Mouse (Mus musculus): ENCODE results near the gene Bud13.

Bud13 gene

DNA sequence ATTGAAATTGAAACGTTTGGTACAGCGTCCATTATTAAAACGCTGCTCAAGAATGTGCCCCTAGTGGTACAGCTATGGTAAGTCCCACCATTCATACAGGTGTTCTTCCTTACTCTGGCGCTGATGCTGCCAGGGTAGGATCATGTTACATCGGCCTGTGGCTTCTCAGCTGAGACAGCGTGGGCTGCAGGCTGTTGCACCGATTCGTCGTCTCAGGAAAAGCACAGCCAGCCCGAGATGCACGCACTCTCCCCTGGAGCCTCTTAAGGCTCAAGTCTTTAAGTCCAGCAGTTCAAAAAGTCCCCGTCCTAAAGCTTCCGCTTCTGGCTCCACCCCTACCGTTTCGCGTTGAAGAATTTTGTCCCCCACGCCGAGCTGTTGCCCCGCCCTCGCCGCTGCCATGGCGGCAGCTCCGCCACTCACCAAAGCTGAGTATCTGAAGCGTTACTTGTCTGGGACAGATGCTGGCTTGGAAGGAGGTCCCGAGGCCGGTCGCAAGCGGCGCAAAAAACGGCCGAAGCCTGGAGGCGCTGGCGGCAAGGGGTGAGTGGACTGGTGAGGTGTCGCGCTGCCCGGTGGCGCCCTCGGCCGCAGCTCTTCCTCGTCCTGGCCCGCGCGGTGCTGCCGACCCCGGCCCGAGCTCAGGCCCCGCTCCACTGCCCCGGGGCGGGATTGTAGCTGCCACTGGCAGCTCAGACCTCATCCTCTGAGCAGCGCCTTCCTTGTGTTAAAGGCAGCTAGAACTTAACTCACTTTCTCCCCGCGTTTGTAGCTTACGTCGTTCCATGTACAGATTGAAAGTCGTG, at the start of gene Bud13:
Bud13 (plus strand) TSS at position 378 of the 806 bp plus-strand sequence.
- peak; percentile 89 for DNase-seq

- DNase-seq: no peak
These were observed 47.6 kb upstream of the Bud13 start for GRCm38 (mm10) chr9:46235196-46235595.

DNA sequence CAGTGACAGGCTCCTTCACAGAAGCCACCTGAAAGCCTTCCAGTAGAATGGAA, 47.4 kb upstream of the Bud13 start, which contains the start of gene Apoc3:
Apoc3 (minus strand) TSS at position 41 of the 53 bp plus-strand sequence.
- DNase-seq: no peak

- no peak for DNase-seq
These were observed 47.2 kb upstream of the Bud13 start for GRCm38 (mm10) chr9:46235649-46236048.

GRCm38 (mm10) chr9:46238850-46239249, 44.0 kb upstream of the Bud13 start:
- DNase-seq: no peak

DNA sequence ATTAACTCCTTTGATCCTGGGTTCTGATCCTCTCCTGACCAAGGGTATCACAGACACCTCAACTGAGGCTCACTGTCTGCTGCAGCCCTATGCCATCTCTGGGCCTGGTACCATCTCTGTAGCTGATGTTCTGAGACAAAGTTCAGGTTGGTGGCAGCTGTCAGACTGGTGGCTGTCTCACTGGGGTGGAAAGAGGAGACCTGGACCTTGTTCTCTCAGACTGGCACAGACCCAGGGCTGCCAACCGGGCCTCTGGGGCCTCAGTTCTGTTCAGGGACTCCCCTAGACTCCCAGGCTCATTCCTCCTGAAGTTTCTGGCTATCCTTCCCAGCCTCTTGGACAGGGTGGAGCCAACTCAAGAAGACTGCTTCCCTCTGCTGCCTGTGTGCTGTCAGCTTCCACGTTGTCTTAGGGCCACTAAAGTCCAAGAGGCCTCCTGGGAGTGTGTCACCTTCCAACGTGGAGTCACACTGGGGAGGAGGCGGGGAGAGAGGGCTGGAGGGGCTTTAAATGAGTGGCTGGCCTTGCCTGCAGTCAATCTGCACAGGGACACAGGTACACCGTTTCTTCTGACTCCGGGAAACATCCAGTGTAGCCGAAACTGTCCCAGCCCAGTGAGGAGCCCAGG, 42.2 kb upstream of the Bud13 start, which contains the start of gene Apoa4:
Apoa4 (plus strand) TSS at position 171 of the 628 bp plus-strand sequence.
- DNase-seq: no peak

- no peak for DNase-seq
These were observed 41.0 kb upstream of the Bud13 start for GRCm38 (mm10) chr9:46241818-46242217.

GRCm38 (mm10) chr9:46243122-46243521, 39.7 kb upstream of the Bud13 start:
- DNase-seq: no peak

- no peak for DNase-seq
These were observed 39.2 kb upstream of the Bud13 start for GRCm38 (mm10) chr9:46243584-46243983.

- peak; percentile 81 for DNase-seq
These were observed 36.0 kb upstream of the Bud13 start for GRCm38 (mm10) chr9:46246752-46247324.

DNA sequence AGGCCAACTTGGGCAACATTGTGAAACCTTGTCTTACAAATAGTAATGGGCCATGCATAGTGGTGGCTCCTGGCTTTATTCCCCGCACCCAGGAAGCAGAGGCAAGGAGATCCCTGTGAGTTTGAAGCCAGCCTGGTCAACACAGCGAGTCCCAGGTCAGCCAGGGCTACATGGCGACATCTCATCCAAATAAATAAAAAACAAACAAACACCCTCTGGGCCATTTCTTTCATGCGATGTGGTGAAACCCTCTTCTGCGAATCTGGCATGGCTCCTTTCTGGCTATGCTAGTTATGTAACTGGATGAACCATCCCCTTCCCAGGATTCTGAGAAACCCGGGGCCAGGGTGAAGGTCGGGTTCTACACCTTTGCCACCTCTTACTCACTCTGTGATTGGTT, 26.6 kb upstream of the Bud13 start:
- no peak for DNase-seq

GRCm38 (mm10) chr9:46256658-46257385, 26.0 kb upstream of the Bud13 start:
- DNase-seq: no peak

- DNase-seq: no peak
These were observed 25.3 kb upstream of the Bud13 start for GRCm38 (mm10) chr9:46257546-46257945.

DNA sequence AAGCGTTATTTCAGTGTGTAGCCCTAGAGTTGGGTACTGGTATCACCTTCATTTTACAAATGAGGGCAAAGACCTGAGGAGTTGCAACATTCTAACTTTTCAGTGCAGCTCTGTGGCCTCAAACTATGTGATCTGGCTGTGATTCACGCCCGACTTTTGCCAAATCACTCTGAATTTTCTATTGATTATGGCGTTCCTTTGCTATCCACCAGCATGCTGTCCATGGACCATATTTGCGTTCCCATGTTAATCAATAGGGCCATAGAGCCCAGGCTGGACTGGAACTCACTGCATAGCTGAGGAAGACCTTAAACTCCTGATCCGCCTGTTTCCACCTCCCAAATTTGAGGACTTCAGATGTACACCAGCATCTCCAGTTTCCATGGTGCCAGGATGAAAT, 23.7 kb upstream of the Bud13 start:
- no peak for DNase-seq

DNA sequence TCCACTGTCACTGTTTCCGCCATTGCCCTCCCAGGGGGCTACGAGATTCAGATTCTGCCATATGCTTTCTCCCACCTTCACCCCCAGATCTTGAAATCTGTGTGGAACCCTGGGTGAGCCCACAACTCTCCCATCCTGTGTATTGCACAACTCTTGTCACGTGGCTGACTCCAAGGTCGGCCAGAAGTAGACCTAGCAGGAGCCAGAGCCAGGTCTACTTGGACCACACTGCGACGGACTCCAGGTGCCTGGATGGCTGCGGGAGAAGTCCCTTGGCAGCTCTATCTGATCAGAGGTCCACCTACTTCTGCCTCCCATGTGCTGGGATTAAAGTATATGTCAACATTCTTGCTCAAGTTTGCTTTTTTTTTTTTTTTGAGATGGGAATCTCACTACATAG, 21.7 kb upstream of the Bud13 start:
- no peak for DNase-seq

- no peak for DNase-seq
These were observed 14.4 kb upstream of the Bud13 start, which contains the start of gene Apoa5 for GRCm38 (mm10) chr9:46268343-46268873. Gene Apoa5 (plus strand): TSS chr9:46268633.

DNA sequence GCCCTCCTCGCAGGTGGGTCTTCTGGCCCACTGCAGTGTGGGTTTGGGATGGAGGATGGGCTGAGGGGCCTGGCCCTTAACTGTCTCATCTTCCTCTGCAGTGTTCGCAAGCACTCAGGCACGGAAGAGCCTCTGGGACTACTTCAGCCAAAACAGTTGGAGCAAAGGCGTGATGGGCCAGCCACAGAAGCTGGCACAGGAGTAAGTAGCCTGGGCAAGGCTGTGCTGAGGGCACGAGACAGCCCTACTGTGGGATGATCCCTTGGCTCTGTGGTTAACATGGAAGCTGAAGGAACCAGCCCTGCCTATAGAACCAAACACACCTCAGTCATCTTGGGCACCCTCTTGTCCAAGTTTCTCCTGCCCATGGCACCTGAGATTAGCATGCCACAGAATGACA, 13.7 kb upstream of the Bud13 start:
- DNase-seq: no peak

DNA sequence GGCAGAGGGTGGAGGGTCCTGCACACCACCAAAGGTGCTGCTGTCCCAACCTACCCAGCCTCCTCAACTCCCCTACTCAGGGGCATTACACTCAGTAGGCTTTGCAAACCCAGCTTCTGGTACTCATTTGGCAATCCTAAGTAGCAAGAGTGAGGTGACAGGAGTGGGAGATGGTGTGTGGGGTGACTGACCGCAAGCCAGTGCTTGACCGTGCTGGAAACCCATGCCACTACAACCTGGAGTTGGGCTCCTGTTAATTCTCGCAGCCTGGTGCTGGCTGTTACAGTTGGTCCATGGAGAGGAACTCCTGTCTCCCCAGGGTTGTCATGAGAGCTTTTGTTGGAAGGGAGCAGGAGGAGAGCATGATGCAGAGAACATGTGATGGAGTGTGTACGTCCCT, 12.0 kb upstream of the Bud13 start:
- DNase-seq: no peak

DNA sequence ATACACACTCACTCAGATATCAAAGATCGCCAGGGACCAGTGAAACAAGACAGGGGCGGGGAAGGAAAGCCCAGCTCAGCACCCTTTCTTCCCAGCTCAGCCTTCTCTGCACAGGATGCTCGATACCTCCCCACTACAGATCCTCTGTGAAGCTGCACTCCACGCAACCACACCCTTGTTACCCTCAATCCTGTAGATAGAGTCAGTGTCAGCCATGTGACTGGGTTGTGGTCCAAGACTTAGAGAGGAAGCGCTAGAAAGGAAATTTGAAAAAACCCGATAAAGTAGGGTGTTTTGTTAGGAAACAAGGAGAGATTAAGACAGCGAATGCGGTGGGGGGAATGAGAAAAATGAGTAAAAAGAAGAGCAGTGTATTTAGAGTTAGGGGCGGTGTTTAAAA, 10.7 kb upstream of the Bud13 start:
- DNase-seq: no peak

DNA sequence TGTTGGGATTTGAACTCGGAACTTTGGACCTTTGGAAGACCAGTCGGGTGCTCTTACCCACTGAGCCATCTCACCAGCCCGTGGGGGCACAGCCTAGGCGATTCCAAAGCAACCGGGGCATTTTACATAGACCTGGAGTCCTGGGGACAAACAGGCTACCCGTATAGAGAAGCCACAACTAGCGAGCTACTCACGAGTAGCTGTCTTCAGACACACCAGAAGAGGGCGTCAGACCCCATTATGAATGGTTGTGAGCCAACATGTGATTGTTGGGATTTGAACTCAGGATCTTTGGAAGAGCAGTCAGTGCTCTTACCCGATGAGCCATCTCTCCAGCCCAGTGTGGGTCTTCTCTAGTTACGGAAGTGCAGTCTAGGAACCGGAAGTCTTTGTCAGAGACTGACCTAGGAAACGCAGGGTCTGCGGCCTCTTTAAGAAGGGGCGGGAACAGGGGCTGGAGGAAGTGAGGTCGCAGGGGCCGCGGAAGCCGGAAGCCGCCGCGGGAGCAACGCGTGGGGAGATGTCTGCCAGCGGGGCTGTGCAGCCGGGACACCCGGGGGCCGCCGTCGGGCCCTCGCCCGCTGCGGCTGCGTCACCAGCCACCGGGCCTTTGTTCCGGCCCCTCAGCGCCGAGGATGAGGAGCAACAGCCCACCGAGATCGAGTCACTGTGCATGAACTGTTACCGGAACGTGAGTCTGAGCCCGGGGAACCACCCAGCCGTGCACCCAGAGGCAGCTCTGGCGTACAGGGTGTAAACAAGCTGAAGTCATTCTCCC, 9.9 kb upstream of the Bud13 start, which contains the start of gene Zpr1:
Zpr1 (plus strand) TSS at position 388 of the 778 bp plus-strand sequence.
- DNase-seq: peak; percentile 87

- no peak for DNase-seq
These were observed 8.3 kb upstream of the Bud13 start for GRCm38 (mm10) chr9:46274494-46274893.

DNA sequence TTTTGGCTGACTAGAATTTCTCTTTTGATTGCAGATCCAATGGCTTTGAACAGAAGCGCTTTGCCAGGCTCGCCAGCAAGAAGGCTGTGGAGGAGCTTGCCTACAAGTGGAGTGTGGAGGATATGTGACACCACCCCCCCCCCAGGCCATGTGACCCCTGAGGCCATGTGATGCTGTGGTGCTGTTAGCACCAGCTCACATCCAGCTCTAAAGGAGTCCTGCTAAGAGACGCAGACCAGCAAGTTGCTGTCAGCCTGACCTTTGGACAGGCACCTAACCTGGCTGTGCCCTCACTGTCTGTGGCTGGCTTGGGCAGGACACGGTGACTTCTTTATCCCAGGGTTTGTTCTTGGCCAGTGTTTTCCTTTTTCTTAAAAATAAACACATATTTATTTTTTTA, 15.6 kb downstream of the Bud13 start:
- no peak for DNase-seq

- DNase-seq: peak; percentile 64
These were observed 19.3 kb downstream of the Bud13 start for GRCm38 (mm10) chr9:46302142-46302541.

All from cerebellum, adult 9-10 months (tissue).